In the genomic region with DNA sequence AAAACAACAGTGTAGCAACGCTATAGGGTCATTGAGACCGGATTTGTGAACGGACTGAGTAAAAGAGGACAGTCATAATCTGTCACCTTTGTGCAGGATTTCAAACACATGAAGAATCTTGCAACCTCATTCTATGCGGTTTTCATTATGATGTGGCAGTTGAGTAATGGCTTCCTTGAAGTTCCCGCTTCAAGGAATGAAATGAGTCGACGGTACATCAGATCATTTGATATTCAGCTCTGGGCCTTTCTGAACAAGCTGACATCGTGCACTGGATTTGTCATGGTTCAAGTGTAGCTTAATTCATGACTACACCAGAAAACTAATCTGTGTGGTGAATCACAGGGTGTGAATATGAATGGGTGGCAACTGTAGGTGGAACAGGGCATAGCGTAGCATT, we compare ENCODE assay signal across 17 mouse cellular contexts.
DNase-seq lines count a peak whose midpoint lies in the region; ATAC-seq and TF ChIP-seq lines count a peak whose summit lies in the region.
"Had no signal": no experiment of that assay in that cellular context is flagged by ENCODE, and none has a peak within 500 bp of the region (broad histone marks: within the 10 kb centered on the region; RNA-seq: fewer than 3 reads in every experiment).

No protein-coding gene starts in this region.

- no peaks in the 10 kb centered on the region for H3K79me2 ChIP-seq in myocyte (ENCODE audit: control insufficient read depth, insufficient read depth)

- no peaks in the 10 kb centered on the region for H3K36me3 ChIP-seq in myocyte (ENCODE audit: control insufficient read depth, insufficient read depth)
- no peaks in the 10 kb centered on the region for H3K36me3 ChIP-seq in hindbrain, embryonic 14.5 days (replicated peaks; ENCODE audit: control insufficient read depth, insufficient read depth)
- H3K36me3 ChIP-seq: forebrain, embryonic 15.5 days; heart, embryonic 13.5 days; liver, embryonic 12.5 days; neural tube, embryonic 12.5 days had no signal

- H3K4me3 ChIP-seq in myocyte, result no peak overlapping the region
- no peak overlapping the region for H3K4me3 ChIP-seq in hindbrain, embryonic 14.5 days (replicated peaks; ENCODE audit: low read length)
- H3K4me3 ChIP-seq: forebrain, embryonic 15.5 days; heart, embryonic 13.5 days; liver, embryonic 12.5 days; neural tube, embryonic 12.5 days had no signal

- no peak overlapping the region for H3K9ac ChIP-seq in hindbrain, embryonic 14.5 days
- H3K9ac ChIP-seq: forebrain, embryonic 15.5 days; heart, embryonic 13.5 days; liver, embryonic 12.5 days; neural tube, embryonic 12.5 days had no signal

- peak; percentile 88 for DNase-seq in 3T3-L1 (ENCODE audit: low read depth, low spot score)
- peak; percentile 81 for DNase-seq in CD4-positive helper T cell, adult 2 months (ENCODE audit: low read depth, low spot score)
- DNase-seq in adipocyte (ENCODE audit: low spot score), result peak; percentile 12
- DNase-seq in embryo, embryonic 11 days, result no peak
- no peak for DNase-seq in urinary bladder, adult 2 months (ENCODE audit: low spot score)
- no peak for DNase-seq in hindbrain, embryonic 14.5 days (ENCODE audit: low spot score)
- DNase-seq: cerebellum, adult 9-10 months; kidney, adult 11 months; lung, adult 2 months; lung, postnatal 4 days; thymus, adult 18-20 months had no signal

- H3K9me3 ChIP-seq in hindbrain, embryonic 14.5 days (ENCODE audit: control insufficient read depth, low read length), result no peaks in the 10 kb centered on the region
- H3K9me3 ChIP-seq: forebrain, embryonic 15.5 days; heart, embryonic 13.5 days; liver, embryonic 12.5 days; neural tube, embryonic 12.5 days had no signal

- no peaks in the 10 kb centered on the region for H3K4me1 ChIP-seq in hindbrain, embryonic 14.5 days (replicated peaks; ENCODE audit: control insufficient read depth, insufficient read depth, low read length)
- H3K4me1 ChIP-seq: liver, embryonic 12.5 days; neural tube, embryonic 12.5 days had no signal

- no peak overlapping the region for H3K27ac ChIP-seq in hindbrain, embryonic 14.5 days
- H3K27ac ChIP-seq: forebrain, embryonic 15.5 days; heart, embryonic 13.5 days; liver, embryonic 12.5 days; neural tube, embryonic 12.5 days had no signal

- no peak for ATAC-seq in hindbrain, embryonic 14.5 days (ENCODE audit: low FRiP score)
- ATAC-seq: forebrain, embryonic 15.5 days; hindbrain, embryonic 16.5 days; liver, embryonic 12.5 days had no signal

- H3ac ChIP-seq in myocyte (ENCODE audit: control insufficient read depth, insufficient read length), result no peak overlapping the region

- peak overlapping the region; percentile 49 for H3K4me2 ChIP-seq in myocyte (ENCODE audit: low read depth)
- no peak overlapping the region for H3K4me2 ChIP-seq in hindbrain, embryonic 14.5 days (replicated peaks)
- H3K4me2 ChIP-seq: forebrain, embryonic 15.5 days; heart, embryonic 13.5 days; liver, embryonic 12.5 days; neural tube, embryonic 12.5 days had no signal

- TF ChIP-seq POLR2A in myocyte (IDR thresholded peaks at IDR 0.05; ENCODE audit: insufficient read length, low read depth), result no peak

- H3K27me3 ChIP-seq in myocyte (ENCODE audit: control insufficient read depth, insufficient read depth, insufficient read length), result no peaks in the 10 kb centered on the region
- no peaks in the 10 kb centered on the region for H3K27me3 ChIP-seq in hindbrain, embryonic 14.5 days (ENCODE audit: control insufficient read depth, insufficient read depth, low read length)
- H3K27me3 ChIP-seq: forebrain, embryonic 15.5 days; heart, embryonic 13.5 days; liver, embryonic 12.5 days; neural tube, embryonic 12.5 days had no signal

- WGBS in hindbrain, embryonic 14.5 days, result 81% methylated on average over 9 of the region's 9 CpGs

TF ChIP-seq in myocyte, 11 proteins besides CTCF, POLR2A, EP300 and RAD21:
- TF ChIP-seq CEBPB (IDR thresholded peaks at IDR 0.05; ENCODE audit: insufficient read depth, poor library complexity, severe bottlenecking), result peak; percentile 56
- TF ChIP-seq POLR2AphosphoS2 (IDR thresholded peaks at IDR 0.05; ENCODE audit: insufficient read length, low read depth), result no peak

Comparison
In these comparisons a context has a peak if more than half of its experiments do, and no peak if none do; other contexts are left out.
1. DNase-seq: peak in 3T3-L1 (single experiment), CD4-positive helper T cell, adult 2 months (single experiment) and adipocyte (single experiment); none in embryo, embryonic 11 days (single experiment), urinary bladder, adult 2 months (single experiment) and hindbrain, embryonic 14.5 days (single experiment).